Mouse (Mus musculus): ENCODE results near the gene Bclaf1.

Bclaf1 gene

GRCm38 (mm10) chr10:20311918-20312735 lies at the start of gene Bclaf1:
Gene Bclaf1 (plus strand): TSS chr10:20312469.
- DNase-seq (ENCODE audit: low read depth, low spot score): peak; percentile 99

GRCm38 (mm10) chr10:20262896-20263295 lies 49.4 kb upstream of the Bclaf1 start:
- no peak for DNase-seq (ENCODE audit: low read depth, low spot score)

GRCm38 (mm10) chr10:20264479-20264878 lies 47.8 kb upstream of the Bclaf1 start:
- DNase-seq (ENCODE audit: low read depth, low spot score): no peak

- DNase-seq (ENCODE audit: low read depth, low spot score): peak; percentile 60
These were observed 45.2 kb upstream of the Bclaf1 start for GRCm38 (mm10) chr10:20267032-20267431.

GRCm38 (mm10) chr10:20268945-20269344 lies 43.3 kb upstream of the Bclaf1 start:
- DNase-seq (ENCODE audit: low read depth, low spot score): no peak

GRCm38 (mm10) chr10:20272380-20272779 lies 39.9 kb upstream of the Bclaf1 start:
- DNase-seq (ENCODE audit: low read depth, low spot score): no peak

- no peak for DNase-seq (ENCODE audit: low read depth, low spot score)
These were observed 39.0 kb upstream of the Bclaf1 start for GRCm38 (mm10) chr10:20273278-20273677.

GRCm38 (mm10) chr10:20274022-20274421 lies 38.2 kb upstream of the Bclaf1 start:
- no peak for DNase-seq (ENCODE audit: low read depth, low spot score)

- peak; percentile 40 for DNase-seq (ENCODE audit: low read depth, low spot score)
These were observed 30.8 kb upstream of the Bclaf1 start for GRCm38 (mm10) chr10:20281456-20281855.

- no peak for DNase-seq (ENCODE audit: low read depth, low spot score)
These were observed 26.8 kb upstream of the Bclaf1 start for GRCm38 (mm10) chr10:20285289-20285975.

GRCm38 (mm10) chr10:20285994-20286836 lies 26.1 kb upstream of the Bclaf1 start:
- DNase-seq (ENCODE audit: low read depth, low spot score): no peak

- no peak for DNase-seq (ENCODE audit: low read depth, low spot score)
These were observed 24.9 kb upstream of the Bclaf1 start for GRCm38 (mm10) chr10:20287369-20287768.

- peak; percentile 79 for DNase-seq (ENCODE audit: low read depth, low spot score)
These were observed 21.8 kb upstream of the Bclaf1 start for GRCm38 (mm10) chr10:20290467-20290883.

- peak; percentile 48 for DNase-seq (ENCODE audit: low read depth, low spot score)
These were observed 16.3 kb upstream of the Bclaf1 start for GRCm38 (mm10) chr10:20295961-20296360.

- DNase-seq (ENCODE audit: low read depth, low spot score): no peak
These were observed 13.9 kb upstream of the Bclaf1 start for GRCm38 (mm10) chr10:20298152-20298920.

GRCm38 (mm10) chr10:20299114-20299513 lies 13.2 kb upstream of the Bclaf1 start:
- DNase-seq (ENCODE audit: low read depth, low spot score): no peak

GRCm38 (mm10) chr10:20310969-20311769 lies 1.1 kb upstream of the Bclaf1 start:
- no peak for DNase-seq (ENCODE audit: low read depth, low spot score)

GRCm38 (mm10) chr10:20312736-20313301 lies 550 bp downstream of the Bclaf1 start:
- peak; percentile 88 for DNase-seq (ENCODE audit: low read depth, low spot score)

- DNase-seq (ENCODE audit: low read depth, low spot score): no peak
These were observed 1.2 kb downstream of the Bclaf1 start for GRCm38 (mm10) chr10:20313447-20313846.

- no peak for DNase-seq (ENCODE audit: low read depth, low spot score)
These were observed 1.7 kb downstream of the Bclaf1 start for GRCm38 (mm10) chr10:20313941-20314340.
